Mouse (Mus musculus) gastrocnemius, postnatal 4 days (tissue): Measurements from ENCODE around the gene Cd59b. TPM values are rescaled to one million over a fixed set of nuclear protein-coding genes. Genes with fewer than 3 reads are reported as not detected.
"Not testable (repeated sequence)": the region's sequence is repeated elsewhere in the genome, so short reads cannot be mapped to it uniquely, and the experiment has no call there.

Experiments
- DNase-seq, 2 experiments: peaks; one replicate each; pipeline ENCODE4 v3.0.0; 2021 to 2022; ENCODE audit warnings: low spot score in 2 of 2, mixed read lengths in 2 of 2
- total RNA-seq, 2 experiments: library from RNA; stranded (reverse); gene quantifications; 2 replicates each; pipeline ENCODE4 v1.2.3; 2021

Gene Cd59b
- total RNA-seq, 2 experiments from 2014 or later: 1.4 to 2.9 TPM

DNA sequence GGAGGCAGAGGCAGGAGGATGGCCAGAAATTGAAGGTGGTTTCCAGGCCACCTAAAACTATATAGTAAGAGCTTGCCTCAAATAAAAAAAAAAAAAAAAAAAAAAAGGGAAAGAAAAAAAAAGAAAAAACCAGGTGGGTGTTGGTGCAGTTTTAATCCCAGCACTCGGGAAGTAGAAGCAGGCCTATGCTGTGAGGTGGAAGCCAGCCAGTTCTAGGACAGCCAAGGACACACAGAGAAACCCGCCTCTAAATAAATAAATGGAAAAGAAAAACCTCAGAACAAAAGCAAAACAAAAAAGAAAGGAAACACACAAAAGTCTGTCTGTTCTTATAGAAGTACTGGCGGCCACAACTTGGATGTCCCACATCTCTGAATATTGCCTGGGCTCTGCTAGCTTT is 45.2 kb downstream of the Cd59b start:
- no peak for DNase-seq

DNA sequence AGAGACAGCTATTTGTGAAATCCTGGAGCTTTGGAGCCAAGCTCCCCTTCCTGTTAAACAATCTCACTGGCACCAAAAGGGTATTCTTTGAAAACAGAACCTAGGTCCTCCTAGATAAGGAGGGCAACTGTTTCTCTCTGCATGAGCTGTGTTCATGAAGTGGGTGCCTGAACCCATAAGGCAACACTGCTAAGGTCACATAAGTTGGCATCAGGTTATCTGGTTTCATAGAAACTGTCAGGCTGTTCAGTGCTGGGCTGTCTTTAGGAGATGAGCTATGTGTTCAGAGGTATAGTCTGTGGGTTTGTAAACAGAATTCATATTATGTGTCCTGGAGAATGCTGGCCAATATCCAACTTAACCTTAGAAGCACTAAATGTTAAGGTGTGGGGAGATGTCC is 47.5 kb downstream of the Cd59b start:
- not testable (repeated sequence) for DNase-seq

DNA sequence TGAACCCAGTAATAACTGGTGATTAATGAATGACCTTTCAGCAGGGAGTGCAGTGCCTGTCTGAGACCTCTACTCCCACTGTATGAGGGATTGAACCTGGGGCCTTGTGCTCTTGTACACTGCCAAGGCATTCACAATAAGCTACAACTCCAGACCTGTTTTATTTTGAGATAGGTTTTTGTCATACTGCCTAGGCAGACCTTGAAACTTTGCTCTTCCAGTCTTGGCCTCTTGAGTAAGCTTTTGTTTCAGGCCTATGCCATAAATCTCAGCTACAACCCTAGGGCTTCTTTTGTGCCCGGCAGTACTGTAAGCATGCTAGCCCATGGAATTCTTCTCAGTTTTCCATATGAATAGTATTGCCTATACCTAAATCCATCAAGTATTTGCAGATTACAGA is 49.4 kb downstream of the Cd59b start:
- DNase-seq: no peak

DNA sequence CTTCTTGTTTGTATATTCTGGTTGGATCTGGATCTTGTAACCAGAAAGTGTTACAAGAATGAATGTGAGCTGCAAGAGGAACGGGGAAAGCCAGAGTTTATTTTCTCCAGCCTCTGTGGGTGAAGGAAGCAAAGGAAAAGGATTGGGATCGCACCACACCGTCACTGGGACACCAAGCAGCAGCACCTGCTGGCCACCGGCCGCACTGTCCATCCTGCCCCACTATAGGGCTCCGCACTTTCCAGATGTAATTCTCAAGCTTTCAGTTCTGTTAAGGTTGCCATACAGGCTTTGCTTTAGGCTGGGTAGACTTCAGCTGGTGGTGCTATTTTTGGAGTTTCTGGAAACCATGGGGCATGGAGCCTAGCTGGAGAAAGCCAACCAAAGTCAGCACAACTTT is 50.7 kb downstream of the Cd59b start:
- DNase-seq: no peak

GRCm38 (mm10) chr2:104121681-104122504 is 52.2 kb downstream of the Cd59b start:
- DNase-seq: no peak

GRCm38 (mm10) chr2:104122505-104123378 is 53.1 kb downstream of the Cd59b start, which contains the start of gene A930018P22Rik:
TSS of gene A930018P22Rik (plus strand) at chr2:104122769.
- DNase-seq: peak; percentile 82 to 91

- no peak for DNase-seq
Observed at GRCm38 (mm10) chr2:104123540-104123939, 53.9 kb downstream of the Cd59b start.

GRCm38 (mm10) chr2:104124071-104124470 is 54.4 kb downstream of the Cd59b start:
- DNase-seq: no peak

- no peak for DNase-seq
Observed at GRCm38 (mm10) chr2:104128803-104129531, 59.3 kb downstream of the Cd59b start.

DNA sequence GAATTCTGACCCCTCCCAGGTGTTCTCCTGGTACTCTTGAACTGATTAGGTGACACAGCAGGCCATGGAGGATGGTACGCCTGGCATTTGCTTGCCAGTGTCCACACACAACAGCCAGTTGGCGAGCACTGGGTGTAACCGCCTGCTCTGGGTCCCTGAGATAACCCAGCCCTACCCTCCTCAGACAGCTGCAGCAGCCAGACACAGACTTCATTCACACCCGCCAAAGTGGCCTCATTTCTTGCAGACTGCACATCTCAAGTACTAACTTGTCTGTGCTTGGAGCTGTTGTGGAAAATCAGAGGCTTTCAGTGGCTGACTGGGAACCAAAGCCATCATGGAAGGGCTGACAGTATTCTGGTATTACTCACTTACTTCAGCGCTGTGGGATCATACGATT is 60.5 kb downstream of the Cd59b start:
- no peak for DNase-seq

- peak in 1 of 2 experiments; percentile 41 for DNase-seq
Observed at GRCm38 (mm10) chr2:104130969-104131368, 61.3 kb downstream of the Cd59b start.

DNA sequence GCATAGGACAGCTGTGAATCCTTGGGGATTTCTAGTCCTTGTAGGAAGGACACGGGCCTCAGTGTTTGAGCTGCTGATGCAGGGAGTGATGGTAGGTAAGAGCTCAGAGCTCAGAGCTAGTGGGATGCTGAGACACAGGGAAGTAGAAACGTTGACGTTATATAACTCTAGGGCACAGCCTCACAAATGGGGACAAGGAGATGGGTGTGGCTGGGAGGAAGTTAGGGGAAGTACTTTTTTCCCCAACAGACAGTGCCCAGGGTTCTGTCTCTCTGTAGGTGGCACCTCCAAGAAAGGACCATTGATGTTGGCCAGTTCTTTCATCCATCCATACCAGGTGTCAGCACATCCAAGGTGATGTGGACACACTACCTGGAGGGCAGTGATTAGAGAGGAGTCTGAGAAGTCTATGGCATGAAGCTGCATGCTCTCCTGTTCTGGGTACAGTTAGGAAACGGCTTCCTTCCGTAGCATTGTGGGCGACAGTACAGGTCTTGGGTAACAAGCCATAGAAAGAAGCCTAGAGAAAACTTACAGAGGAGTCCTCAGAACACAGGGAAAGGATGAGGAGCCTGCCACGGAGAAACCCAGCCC is 62.7 kb downstream of the Cd59b start:
- no peak for DNase-seq

DNA sequence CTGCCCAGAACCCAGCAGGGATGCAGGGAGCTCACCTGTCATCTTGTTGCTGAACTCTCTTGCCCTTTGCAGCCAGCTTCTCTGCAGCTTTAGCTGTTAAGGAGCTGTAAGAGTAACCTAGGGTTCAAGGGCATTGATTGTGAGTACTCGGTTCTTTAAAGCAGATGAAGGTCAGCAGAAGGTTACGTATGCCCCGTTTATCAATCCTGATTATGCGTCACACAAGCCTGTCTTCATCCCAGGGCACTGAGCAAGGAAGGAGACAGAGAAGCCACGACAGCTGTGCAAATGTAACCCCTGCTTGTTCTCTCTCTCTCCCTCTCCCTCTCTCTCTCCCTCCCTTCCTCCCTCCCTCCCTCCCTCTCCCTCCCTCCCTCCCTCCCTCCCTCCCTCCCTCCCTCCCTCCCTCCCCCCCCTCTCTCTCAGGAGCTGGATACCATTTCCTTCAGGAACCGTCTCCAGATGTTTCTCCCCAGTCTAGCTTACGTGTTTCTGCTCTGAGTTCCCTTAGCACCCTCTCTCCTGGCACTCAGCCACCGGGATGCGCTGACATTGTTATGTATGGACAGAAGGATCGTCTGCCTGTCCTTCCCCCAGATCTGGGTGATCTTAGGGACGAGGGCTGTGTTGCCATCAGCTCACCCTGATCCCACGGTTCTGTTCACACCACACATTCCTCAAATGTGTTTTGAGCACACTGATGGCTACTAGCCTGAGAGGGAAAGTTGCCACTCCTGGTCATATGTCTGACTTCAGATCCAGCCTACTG is 63.6 kb downstream of the Cd59b start:
- no peak for DNase-seq

DNA sequence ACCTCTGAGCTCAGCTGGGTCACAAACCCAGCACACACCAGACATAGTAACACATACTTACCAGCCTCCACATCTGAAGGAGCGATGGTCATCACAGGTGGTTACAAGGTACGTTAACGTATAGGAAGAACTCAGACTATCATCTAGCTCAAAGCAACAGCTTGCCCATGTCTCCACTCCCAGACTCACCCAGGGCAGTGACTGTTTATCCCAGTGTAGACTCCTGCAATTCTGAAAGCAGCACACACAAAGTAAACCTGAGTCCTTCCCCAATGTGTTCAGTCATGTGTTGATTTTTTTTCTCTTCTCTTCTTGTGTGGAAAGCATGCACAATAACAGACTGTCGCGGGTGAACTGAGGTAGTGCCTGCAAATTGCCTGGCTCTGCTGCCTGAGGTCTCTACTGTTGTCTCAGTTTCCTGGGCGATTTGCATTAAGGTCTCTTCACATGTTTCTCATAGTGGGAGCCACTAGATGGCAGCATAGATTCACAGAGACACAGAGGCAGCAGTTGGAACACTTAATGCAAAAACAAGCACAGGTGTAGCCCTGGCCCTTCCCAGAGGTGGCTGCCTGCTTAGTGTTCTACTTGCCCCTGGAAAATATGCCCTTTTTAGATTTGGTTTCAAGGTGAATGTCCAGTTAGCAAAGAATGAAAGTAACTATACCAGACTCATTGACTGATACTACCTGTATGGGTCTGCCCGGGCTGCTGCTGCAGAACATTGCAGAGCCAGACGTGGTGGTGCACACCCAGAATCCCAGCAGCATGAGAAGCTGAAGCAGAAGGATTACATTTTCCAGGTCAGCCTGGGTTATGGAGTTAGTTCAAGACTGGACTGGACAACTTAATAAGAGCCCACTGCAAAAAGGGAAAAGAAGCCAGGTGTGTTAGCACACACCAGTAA is 64.8 kb downstream of the Cd59b start:
- DNase-seq: peak in 1 of 2 experiments; percentile 55

- no peak for DNase-seq
Observed at GRCm38 (mm10) chr2:104135920-104136319, 66.3 kb downstream of the Cd59b start.
